Mouse (Mus musculus) myocyte (in vitro differentiated cells): ENCODE measurements at regions not wholly inside any gene's neighbourhood (a gene's known extent, or its start where the extent isn't known, plus 50 kb on each side); places are given as distances from the start of the nearest gene placed in this dataset.

Experiments used
- E2F4 ChIP-seq: IDR thresholded peaks from one replicate; pipeline ENCODE4 v1.6.1; 2011; ENCODE audit warnings: mild to moderate bottlenecking, control low read depth, moderate library complexity; ENCODE audit not compliant: insufficient read depth
- POLR2A ChIP-seq: IDR thresholded peaks from one replicate; pipeline ENCODE4 v1.6.1; 2011; ENCODE audit warnings: low read depth, mild to moderate bottlenecking, control low read depth, moderate library complexity; ENCODE audit not compliant: insufficient read length
- POLR2AphosphoS2 ChIP-seq: IDR thresholded peaks from one replicate; pipeline ENCODE4 v1.6.1; 2011; ENCODE audit warnings: low read depth, control low read depth; ENCODE audit not compliant: insufficient read length
- TCF12 ChIP-seq: IDR thresholded peaks from one replicate; pipeline ENCODE4 v1.6.1; 2011; ENCODE audit warnings: mild to moderate bottlenecking, control low read depth; ENCODE audit not compliant: poor library complexity, insufficient read depth, severe bottlenecking
- USF1 ChIP-seq: IDR thresholded peaks from one replicate; pipeline ENCODE4 v1.6.1; 2011; ENCODE audit warnings: low read depth, mild to moderate bottlenecking, control low read depth, moderate library complexity

DNA sequence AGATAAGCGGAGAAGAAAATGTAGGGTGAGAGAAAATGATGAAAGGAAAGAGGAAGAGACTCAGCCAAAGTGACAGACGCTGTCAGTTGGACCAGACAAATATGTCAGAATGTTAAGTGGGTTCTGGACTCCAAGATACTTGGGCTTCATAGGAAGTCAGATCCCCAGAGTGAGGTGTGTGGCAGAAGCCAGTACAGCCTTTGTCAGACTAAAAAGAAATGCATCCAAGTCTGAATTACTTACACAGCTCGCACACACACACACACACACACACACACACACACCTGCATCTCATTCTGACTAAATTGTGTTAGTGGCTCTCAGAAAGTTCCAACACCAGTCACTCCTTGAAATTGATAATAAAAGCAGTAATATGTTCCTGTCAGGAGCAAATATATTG lies 192.1 kb upstream of the Castor2 start:
- TF ChIP-seq USF1 (no peak), POLR2A (no peak), TCF12 (no peak), POLR2AphosphoS2 (no peak), E2F4 (no peak)
